Mouse (Mus musculus) retina, adult 2 months (tissue): ENCODE data around the gene Rere.
"Not testable (repeated sequence)": the region's sequence is repeated elsewhere in the genome, so short reads cannot be mapped to it uniquely, and the experiment has no call there.

Experiments used
- DNase-seq: peaks from one replicate; pipeline ENCODE4 v3.0.0-alpha.2; 2012; ENCODE audit warnings: low read depth, low spot score

Gene Rere

GRCm38 (mm10) chr4:150495568-150495967 lies 214.1 kb downstream of the Rere start:
- DNase-seq: no peak

GRCm38 (mm10) chr4:150504304-150505021 lies 223.0 kb downstream of the Rere start:
- DNase-seq: no peak

- no peak for DNase-seq
Observed at GRCm38 (mm10) chr4:150509026-150509712, 227.7 kb downstream of the Rere start.

DNA sequence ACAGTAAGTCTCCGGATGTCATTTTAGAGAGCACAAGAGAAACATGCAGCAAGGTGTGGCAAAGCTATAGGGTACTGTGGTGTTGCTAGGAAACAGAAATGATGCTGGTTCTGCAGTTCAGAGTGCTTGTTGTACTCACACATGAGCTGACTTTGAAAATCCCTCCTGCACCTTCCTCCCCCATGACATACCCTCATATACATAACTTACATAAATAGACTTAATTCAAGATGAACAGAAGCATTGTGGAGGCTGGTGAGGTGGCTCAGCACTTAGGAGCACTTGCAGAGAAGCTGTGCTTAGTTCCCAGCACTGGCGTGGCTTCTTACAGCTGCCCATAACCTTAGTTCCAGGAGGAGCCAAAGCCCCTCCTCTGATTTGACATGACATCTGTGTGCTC lies 228.6 kb downstream of the Rere start:
- no peak for DNase-seq

DNA sequence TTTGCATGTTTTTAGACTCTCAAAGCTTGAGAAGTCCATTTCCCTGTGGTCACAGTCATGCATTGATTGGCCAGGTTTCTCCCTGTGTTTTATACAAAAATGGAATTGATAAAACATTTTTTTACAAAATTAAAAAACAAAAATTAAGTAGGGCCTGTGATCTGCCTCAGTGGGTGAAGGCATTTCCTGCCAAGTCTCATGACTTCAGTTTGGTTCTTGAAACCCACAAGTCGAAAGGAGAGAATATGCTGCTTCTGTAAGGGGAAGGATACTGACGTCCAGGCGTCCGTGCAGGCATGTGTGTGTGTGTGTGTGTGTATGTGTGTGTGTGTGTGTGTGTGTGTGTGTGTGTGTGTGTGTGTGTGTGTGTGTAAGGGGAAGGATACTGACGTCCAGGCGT lies 231.9 kb downstream of the Rere start:
- DNase-seq: not testable (repeated sequence)

DNA sequence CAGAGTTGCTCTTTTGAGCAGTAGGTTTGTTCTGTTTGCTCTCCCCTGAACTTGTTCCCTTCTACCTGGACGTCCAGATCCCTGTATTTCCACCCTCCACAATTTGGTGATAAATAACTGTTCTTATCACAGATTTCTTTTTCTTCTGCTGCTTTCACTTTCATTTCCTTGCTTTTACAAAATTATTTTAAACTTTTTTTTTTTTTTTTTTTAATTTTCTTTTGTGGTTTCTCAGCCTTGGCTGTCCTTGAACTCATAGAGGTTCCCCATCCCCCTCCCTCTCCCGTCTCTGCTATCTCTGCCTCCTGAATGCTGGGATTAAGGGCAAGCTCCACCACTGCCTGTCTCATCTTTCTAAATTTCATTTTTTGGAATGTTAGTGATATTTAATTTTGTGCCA lies 234.8 kb downstream of the Rere start:
- no peak for DNase-seq

- no peak for DNase-seq
Observed at GRCm38 (mm10) chr4:150517381-150517780, 235.9 kb downstream of the Rere start.

GRCm38 (mm10) chr4:150518826-150519225 lies 237.4 kb downstream of the Rere start:
- no peak for DNase-seq

DNA sequence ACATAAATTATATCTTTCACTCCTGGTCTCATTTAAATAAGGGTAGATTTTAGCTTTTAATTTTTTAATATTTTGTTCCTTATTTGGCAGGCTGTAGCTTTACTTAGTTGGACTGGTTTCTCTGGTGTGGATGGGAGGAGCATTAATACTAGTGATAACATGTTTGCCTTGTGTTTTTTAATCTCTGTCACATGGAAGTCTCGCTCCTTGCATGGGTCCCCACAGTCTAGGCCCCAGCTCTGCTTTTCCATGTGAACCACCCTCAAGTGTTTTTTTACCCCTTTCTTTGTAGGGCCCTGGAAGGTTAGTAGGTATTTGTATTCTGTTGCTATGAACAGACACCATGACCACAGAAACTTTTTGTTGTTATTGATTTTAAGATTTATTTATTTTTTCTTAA lies 238.6 kb downstream of the Rere start:
- no peak for DNase-seq

DNA sequence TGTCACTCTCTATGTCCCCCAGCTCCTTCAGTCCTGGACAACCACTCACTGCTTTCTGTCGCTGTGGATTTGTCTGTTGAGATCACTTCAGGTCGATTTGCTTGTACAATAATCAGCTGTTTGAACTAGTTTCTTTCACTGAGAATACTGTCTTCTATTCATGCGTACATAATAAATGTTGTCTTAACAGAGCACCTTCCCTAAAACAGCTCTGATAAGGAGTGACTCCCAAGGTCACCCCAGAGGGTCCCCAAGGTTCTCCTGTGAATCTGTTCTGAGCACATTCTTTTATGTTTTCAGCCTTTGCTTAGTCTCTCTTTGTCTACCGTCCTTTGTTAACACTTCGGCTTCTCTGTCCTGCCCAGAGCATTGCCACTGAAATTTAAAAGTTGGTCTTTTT lies 241.0 kb downstream of the Rere start:
- no peak for DNase-seq

- no peak for DNase-seq
Observed at GRCm38 (mm10) chr4:150523351-150523750, 241.9 kb downstream of the Rere start.

GRCm38 (mm10) chr4:150526269-150526668 lies 244.8 kb downstream of the Rere start:
- DNase-seq: no peak

DNA sequence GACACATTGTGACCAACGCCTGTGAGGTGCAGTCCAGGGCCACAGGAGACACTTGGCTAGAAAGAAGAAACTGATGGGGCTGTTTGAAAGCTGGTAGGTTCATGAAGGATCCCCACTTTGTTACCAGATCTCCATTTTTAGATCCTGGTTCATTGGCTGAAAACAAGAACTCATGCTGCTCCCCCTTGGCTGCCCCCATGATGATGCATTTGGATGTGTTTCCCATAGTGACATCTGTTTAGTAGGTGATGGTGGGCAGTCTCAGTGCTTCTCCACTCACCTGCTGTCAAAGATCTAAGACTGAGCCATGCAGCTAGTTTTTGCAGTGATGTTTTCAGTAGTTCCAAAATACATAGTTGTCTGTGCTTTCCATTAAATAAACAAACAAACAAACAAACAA lies 247.0 kb downstream of the Rere start:
- no peak for DNase-seq

GRCm38 (mm10) chr4:150528846-150529245 lies 247.4 kb downstream of the Rere start:
- no peak for DNase-seq

DNA sequence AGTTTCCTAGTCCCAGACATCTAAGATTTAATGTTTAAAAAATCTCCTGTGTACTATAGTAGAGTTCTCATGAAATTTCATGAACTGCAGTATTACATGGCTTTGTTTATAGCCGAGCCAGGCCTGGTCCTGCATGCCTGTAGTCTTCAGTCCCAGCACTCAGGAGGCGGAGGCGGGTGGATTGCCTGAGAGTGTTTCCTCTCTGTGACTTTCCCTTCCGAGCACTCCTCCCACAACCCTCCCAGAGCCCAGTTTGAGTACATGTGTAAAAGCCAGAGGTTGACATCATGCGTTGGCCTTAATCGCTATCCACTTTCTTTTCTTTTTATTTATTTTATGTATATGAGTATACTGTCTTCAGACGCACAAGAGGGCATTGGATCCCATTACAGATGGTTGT lies 250.4 kb downstream of the Rere start:
- no peak for DNase-seq

DNA sequence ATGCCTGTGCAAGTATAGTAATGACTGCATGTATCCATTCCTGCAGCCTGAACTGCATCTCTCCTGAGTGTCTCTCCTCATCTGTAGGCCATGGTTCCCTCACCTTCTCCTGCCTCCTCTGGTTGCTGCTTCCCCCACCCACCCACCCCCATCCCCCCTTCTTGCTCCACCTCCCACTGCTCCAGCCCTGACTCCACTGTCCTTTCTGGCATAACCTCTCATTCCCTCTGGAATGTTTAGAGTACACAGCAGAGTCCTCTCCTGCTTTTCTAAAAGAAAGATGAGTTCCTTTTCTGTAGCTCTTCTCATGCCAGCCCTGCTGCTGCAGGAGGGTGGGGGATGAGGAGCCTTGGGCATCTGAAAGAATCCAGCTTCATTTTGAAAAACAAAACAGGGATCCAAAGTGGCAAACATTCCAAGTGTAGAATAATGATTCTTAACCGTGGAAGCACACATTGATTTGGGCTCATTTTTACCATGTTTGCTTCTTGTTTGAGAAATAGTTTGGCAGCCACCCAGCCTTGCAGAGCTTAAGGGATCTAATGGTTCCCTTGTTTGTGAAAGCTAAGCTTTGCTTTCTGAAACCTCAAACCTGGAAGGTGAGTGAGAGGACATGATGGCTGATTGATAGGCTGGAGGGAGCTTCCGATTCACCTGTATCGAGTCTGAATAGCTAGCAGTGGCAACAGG lies 255.5 kb downstream of the Rere start:
- DNase-seq: no peak

DNA sequence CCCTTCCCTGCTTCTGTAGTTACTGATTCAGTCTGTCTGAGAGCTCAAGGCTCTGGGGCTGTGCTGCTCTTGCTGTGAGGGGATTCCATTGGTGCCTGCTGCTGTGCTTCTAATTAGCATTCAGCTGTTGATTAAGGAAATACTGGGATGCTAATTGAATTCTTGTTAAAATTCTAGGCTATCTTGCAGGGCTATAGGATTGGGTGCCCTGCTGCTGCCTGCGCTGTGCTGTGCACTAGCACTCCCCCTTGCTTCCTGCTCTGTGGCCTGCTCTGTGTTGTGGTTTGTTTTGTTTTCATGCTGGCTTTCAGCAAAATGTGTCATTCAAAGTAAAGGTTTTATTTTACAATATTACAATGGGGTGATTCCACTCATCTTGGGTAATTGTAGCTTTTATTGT lies 258.4 kb downstream of the Rere start:
- DNase-seq: no peak

DNA sequence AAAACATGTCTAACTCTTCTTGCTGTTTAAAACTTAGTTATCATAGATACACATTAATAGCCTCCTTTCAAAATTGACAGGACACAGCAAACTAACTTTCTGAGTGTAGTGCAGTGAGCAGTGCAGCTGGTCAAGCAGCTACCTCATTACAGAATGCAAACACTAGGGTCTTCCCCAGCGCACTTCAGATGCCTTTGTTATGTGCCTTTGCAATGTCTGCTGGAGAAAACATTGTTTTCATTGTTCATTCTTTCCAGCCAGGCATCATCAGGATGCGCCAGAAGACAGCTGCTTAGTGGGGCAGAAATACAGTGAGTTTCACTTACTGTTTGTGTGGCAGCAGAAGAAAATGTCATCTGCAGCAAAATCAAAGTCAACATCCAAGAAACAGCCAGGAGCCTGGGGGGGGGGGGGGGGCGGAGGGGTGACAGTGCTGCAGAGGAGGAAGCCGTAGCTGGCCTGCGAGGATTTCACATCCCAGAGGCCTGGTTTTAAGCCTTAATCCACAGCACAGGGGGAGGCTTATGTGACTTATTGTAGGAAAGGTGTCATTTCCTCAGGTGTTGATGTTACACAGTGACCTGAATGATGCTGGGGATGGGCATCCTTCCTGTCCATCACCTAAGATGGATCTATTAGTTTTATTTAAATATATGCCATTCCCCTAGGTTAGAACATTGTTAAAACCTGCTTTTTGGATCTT lies 259.1 kb downstream of the Rere start:
- no peak for DNase-seq

GRCm38 (mm10) chr4:150544231-150544630 lies 262.8 kb downstream of the Rere start:
- no peak for DNase-seq

DNA sequence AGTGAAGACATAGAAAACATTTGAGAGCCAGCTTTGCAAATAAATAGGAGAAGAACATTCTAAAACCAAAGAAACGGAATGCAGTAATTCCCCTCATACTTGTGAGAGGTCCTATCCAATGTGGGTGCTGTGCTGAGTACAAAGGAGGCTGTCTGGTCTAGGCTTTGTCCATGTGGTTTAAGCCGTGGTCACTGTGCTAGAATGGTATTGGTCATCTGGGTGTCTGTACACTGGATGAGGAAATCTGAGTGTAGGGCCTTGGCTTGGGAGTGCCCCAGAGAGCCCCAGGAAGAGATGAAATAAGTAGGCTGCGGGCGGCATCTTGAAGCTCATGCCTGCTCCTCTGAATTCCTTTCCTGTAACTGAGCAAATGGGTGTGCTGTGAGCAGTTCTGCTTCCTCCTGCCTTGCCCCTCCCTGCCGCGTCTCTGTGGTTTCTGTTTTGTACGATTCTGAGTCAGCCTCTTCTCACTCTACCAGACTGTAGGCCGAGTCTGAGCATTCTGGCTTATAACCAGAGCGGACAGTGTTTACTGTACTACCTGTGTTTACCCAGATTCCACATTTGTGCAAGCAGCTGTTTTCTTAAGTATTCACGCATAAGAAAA lies 263.3 kb downstream of the Rere start:
- no peak for DNase-seq

DNA sequence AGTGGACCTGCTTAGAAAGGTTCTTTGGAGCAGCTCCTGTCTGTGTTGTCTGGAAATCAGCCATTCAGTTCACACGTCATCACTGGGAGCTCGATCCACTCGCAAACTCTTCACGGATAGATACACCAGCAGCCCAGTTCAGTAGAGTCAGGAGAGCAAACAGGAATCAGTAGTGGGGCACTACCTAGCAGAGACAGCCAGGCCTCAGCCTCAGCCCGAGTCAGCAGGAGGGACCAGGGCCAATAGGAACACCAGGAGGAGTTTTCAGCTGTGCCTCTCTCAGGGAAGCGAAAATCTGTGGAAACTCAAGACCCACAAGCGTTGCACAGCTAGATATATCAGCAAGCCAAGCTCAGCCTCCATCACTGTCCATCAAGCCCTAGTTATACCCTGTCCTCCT lies 264.3 kb downstream of the Rere start:
- DNase-seq: no peak

DNA sequence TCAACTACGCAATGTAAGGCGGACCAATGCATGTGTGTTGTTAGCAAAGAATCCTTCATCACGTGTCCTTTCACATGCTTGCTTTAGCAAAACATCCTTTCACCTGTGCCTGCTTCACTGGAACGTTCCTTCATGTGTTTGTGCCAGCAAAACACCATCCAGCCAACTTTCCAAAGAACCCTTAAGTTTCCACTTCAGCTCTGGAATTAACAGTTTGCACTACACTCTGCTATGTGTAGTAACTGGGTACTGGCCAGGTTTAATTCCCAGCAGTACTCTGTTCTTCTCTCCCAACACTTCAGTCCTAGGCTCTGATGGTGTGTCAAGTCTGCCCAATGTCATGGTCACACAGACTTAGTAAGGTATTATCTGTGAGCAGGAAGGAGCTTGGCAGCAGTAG lies 264.9 kb downstream of the Rere start:
- not testable (repeated sequence) for DNase-seq
